Mouse (Mus musculus): ENCODE data around the gene Edf1. TPM values are rescaled to one million over a fixed set of nuclear protein-coding genes. Genes with fewer than 3 reads are reported as not detected.

The Edf1 gene
- polyA plus RNA-seq, 1 experiment from 2014 or later: 413 TPM

DNA sequence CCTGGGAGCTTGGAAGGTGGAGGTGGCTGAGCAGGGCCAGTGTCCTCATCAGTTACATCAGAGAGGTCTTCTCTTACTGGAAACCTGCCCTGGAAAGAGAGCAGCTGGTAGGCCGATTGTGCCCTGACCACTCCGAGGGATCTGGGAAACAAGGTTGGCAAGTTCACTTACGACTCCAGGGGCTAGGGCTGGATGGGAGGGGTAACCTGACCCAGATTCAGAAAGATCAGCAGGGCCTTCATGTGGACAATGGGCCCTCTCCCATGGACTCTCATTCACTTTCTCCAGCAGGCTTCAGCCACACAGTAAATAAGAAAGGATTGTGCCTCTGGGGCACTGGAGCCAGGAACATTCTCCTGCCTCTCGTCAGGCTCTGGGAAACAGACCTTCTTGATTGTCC, 27.2 kb downstream of the Edf1 start:
- H3K36me3 ChIP-seq (ENCODE audit: control insufficient read depth, insufficient read depth, low read length): peaks cover 20% of the 10 kb centered on the region
- H3K4me3 ChIP-seq (ENCODE audit: low read length): no peak overlapping the region
- ATAC-seq: no peak
- no peaks in the 10 kb centered on the region for H3K9me3 ChIP-seq (ENCODE audit: control insufficient read depth, low read length)
- H3K27me3 ChIP-seq (replicated peaks; ENCODE audit: control insufficient read depth, insufficient read depth, low read length): peaks cover 10% of the 10 kb centered on the region
- H3K4me1 ChIP-seq (ENCODE audit: control insufficient read depth, insufficient read depth, low read depth, low read length): peaks cover 28% of the 10 kb centered on the region
- no peak overlapping the region for H3K9ac ChIP-seq (ENCODE audit: low read depth, low read length)
- no peak overlapping the region for H3K4me2 ChIP-seq (ENCODE audit: low read length)
- 86% methylated on average over 4 of the region's 4 CpGs for WGBS
- H3K27ac ChIP-seq (ENCODE audit: low read depth, low read length): no peak overlapping the region

DNA sequence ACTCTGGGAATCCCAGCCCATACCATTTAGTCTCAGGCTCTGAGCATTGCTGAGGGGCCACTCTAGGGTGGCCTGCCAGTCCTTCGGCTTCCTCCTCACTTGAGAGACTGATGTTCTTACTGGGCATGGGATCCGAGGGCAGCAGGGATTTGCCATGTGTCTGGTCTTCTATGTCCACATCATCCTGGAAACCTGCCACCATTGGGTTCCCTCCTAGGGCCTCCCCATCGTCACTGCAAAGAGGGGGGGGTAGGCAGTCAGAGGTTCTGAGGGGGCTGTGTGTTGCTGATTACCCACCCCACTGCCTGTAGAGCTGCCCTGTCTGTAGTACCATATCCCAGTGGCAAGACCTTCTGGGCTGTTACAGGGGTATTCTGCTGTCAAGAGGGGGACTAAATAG, 28.0 kb downstream of the Edf1 start:
- Histone ChIP-seq H3K4me2 (ENCODE audit: low read length) (no peak overlapping the region), H3K27ac (ENCODE audit: low read depth, low read length) (no peak overlapping the region), H3K4me3 (ENCODE audit: low read length) (no peak overlapping the region), H3K27me3 (replicated peaks; ENCODE audit: control insufficient read depth, insufficient read depth, low read length) (peaks cover 3% of the 10 kb centered on the region), H3K36me3 (ENCODE audit: control insufficient read depth, insufficient read depth, low read length) (peaks cover 20% of the 10 kb centered on the region), H3K9me3 (ENCODE audit: control insufficient read depth, low read length) (no peaks in the 10 kb centered on the region), H3K4me1 (ENCODE audit: control insufficient read depth, insufficient read depth, low read depth, low read length) (peaks cover 20% of the 10 kb centered on the region), H3K9ac (ENCODE audit: low read depth, low read length) (no peak overlapping the region)
- ATAC-seq: no peak
- 88% methylated on average over 3 of the region's 3 CpGs for WGBS

DNA sequence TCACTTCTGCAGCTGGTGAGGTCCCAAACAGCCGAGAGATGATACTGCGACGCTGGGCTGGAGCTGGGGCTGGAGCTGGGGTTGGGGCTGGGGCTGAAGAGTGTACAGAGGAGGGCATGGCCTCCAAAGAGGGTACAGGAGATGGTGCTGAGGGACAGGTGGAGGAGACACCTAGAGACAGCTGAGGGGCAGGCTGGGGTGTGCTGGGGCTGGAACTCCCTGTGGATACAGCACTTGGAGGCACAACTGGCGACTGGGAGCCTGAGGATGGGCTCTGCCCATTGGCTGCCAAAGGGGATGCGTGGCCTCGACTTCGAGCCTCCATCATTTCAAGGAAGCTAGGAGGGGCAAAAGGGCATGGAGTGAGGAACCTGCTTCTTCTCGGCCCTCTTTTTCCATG, 29.6 kb downstream of the Edf1 start:
- Histone ChIP-seq H3K36me3 (ENCODE audit: control insufficient read depth, insufficient read depth, low read length) (peaks cover 30% of the 10 kb centered on the region), H3K9me3 (ENCODE audit: control insufficient read depth, low read length) (no peaks in the 10 kb centered on the region), H3K27me3 (replicated peaks; ENCODE audit: control insufficient read depth, insufficient read depth, low read length) (no peaks in the 10 kb centered on the region), H3K4me2 (ENCODE audit: low read length) (no peak overlapping the region), H3K4me3 (ENCODE audit: low read length) (no peak overlapping the region), H3K27ac (ENCODE audit: low read depth, low read length) (no peak overlapping the region), H3K4me1 (ENCODE audit: control insufficient read depth, insufficient read depth, low read depth, low read length) (peaks cover 6% of the 10 kb centered on the region), H3K9ac (ENCODE audit: low read depth, low read length) (no peak overlapping the region)
- WGBS: 94% methylated on average over 8 of the region's 8 CpGs
- ATAC-seq: no peak

DNA sequence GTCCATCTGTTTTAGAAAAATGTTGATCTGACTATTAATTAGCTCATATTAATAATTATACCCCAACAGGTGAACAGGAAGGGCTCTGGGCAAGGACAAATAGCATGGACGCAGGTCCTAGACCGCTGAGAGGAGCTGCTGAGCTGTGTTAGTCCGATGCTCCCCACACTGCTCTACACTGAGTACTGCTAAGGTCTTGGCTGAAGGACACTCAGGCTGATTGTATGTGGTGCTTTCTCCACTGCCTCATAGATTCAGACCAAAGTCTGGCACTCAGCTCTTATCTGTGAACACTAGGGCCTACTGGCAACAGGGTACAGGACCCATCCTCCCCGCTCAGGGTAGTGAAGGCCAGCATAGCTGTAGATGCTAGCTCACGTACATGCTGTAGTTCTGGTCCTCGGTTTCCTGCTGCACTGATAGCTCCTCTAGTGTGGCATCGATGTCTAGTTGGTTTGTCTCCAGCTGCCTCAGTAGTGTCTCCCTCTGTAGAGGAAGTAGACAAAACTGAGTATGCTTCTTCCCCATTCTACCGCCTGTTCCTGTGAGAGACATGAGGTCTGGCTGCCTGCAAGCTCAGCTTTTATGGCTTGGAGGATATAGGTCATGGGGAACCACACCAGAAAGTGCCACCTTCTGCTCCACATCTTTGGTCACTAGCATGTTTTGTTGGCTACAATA, 30.7 kb downstream of the Edf1 start:
- Histone ChIP-seq H3K27me3 (replicated peaks; ENCODE audit: control insufficient read depth, insufficient read depth, low read length) (no peaks in the 10 kb centered on the region), H3K36me3 (ENCODE audit: control insufficient read depth, insufficient read depth, low read length) (peaks cover 33% of the 10 kb centered on the region), H3K27ac (ENCODE audit: low read depth, low read length) (no peak overlapping the region), H3K9me3 (ENCODE audit: control insufficient read depth, low read length) (no peaks in the 10 kb centered on the region), H3K4me1 (ENCODE audit: control insufficient read depth, insufficient read depth, low read depth, low read length) (no peaks in the 10 kb centered on the region), H3K4me3 (ENCODE audit: low read length) (no peak overlapping the region), H3K4me2 (ENCODE audit: low read length) (no peak overlapping the region), H3K9ac (ENCODE audit: low read depth, low read length) (no peak overlapping the region)
- ATAC-seq: no peak
- WGBS: 97% methylated on average over 8 of the region's 8 CpGs

DNA sequence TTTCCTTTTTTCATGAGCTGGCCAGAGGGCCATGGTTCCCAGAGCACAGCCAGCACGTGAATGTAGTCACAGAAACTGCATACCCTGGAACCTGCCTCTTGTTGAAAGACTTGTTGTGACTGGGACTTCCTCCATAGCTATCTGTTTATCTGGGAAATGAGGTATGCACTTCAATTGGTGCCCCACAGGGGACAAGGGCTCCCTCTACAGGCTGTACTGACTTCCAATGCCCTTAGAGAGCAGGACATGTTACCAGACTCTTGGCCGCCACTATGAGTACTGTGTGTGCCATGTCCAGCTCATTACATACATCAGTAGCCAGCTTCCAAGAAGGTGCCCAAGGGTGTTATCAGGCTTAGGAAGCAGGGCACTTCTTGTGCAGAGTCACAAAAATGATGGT, 34.2 kb downstream of the Edf1 start:
- no peak for ATAC-seq
- 90% methylated on average over 2 of the region's 2 CpGs for WGBS
- Histone ChIP-seq H3K27ac (ENCODE audit: low read depth, low read length) (no peak overlapping the region), H3K4me3 (ENCODE audit: low read length) (no peak overlapping the region), H3K36me3 (ENCODE audit: control insufficient read depth, insufficient read depth, low read length) (peaks cover 41% of the 10 kb centered on the region), H3K4me2 (ENCODE audit: low read length) (no peak overlapping the region), H3K27me3 (replicated peaks; ENCODE audit: control insufficient read depth, insufficient read depth, low read length) (no peaks in the 10 kb centered on the region), H3K9ac (ENCODE audit: low read depth, low read length) (no peak overlapping the region), H3K9me3 (ENCODE audit: control insufficient read depth, low read length) (no peaks in the 10 kb centered on the region), H3K4me1 (ENCODE audit: control insufficient read depth, insufficient read depth, low read depth, low read length) (no peaks in the 10 kb centered on the region)

DNA sequence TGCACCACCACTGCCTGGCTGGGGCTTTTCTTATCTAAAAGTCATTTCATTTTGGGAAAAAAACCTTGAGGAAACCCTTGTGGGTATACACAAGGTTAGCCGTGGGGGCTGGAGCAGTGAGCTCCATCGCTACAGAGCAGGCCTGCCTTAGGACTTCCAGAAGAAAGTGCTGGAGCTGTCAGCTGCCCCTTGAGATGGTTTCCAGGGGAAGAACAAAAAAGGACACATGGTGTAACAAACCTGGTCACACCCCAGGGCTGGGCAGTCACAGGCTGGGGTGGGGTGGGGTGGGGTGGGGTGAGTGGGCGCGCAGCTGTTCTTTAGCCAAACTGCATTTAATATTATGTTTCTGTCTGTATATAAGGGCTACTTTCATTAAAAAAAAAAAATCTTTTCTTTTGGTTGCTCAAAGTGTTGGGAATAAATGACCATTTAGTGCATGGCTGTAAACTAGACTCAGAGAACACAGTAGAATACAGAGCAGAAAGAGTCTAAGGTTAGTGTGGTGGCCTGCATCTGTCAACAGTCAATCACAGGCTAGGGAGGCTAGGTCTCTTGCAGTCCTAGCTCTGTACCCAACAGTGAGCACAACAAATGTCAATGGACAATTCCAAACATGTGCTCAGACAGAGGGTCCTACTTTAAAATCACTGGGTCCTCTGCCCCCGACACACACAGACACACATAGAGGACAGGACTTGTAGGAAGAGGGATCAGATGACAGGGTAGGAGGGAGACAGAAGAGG, 39.3 kb downstream of the Edf1 start:
- Histone ChIP-seq H3K4me3 (ENCODE audit: low read length) (no peak overlapping the region), H3K9ac (ENCODE audit: low read depth, low read length) (no peak overlapping the region), H3K27ac (ENCODE audit: low read depth, low read length) (no peak overlapping the region), H3K9me3 (ENCODE audit: control insufficient read depth, low read length) (no peaks in the 10 kb centered on the region), H3K4me2 (ENCODE audit: low read length) (no peak overlapping the region), H3K36me3 (ENCODE audit: control insufficient read depth, insufficient read depth, low read length) (peaks cover 70% of the 10 kb centered on the region), H3K27me3 (replicated peaks; ENCODE audit: control insufficient read depth, insufficient read depth, low read length) (no peaks in the 10 kb centered on the region), H3K4me1 (ENCODE audit: control insufficient read depth, insufficient read depth, low read depth, low read length) (no peaks in the 10 kb centered on the region)
- no peak for ATAC-seq
- WGBS: 95% methylated on average over 5 of the region's 5 CpGs

DNA sequence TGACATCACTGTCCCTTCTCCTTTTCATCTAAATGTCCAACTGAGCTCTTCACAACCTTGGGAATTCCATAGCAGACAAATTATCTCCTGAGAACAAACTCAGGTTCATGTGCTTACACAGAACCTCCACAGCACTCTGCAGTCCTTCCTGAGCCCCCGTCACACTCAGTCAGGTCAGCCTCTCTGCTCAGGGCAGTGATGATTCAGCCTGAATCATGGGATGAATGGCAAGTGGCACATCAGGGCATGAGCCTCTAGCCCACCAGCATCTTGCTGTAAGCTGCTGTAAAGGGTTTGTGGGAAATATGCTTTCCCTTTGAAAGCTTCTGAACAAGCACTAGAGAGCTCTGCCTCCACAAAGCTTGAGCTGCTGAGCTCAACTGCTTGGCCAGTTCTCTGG, 41.1 kb downstream of the Edf1 start:
- no peak overlapping the region for H3K4me3 ChIP-seq (ENCODE audit: low read length)
- H3K27me3 ChIP-seq (replicated peaks; ENCODE audit: control insufficient read depth, insufficient read depth, low read length): no peaks in the 10 kb centered on the region
- ATAC-seq: no peak
- H3K9me3 ChIP-seq (ENCODE audit: control insufficient read depth, low read length): no peaks in the 10 kb centered on the region
- no peaks in the 10 kb centered on the region for H3K4me1 ChIP-seq (ENCODE audit: control insufficient read depth, insufficient read depth, low read depth, low read length)
- 100% methylated on average over 1 of the region's 1 CpGs for WGBS
- no peak overlapping the region for H3K4me2 ChIP-seq (ENCODE audit: low read length)
- peaks cover 60% of the 10 kb centered on the region for H3K36me3 ChIP-seq (ENCODE audit: control insufficient read depth, insufficient read depth, low read length)
- no peak overlapping the region for H3K27ac ChIP-seq (ENCODE audit: low read depth, low read length)
- no peak overlapping the region for H3K9ac ChIP-seq (ENCODE audit: low read depth, low read length)

DNA sequence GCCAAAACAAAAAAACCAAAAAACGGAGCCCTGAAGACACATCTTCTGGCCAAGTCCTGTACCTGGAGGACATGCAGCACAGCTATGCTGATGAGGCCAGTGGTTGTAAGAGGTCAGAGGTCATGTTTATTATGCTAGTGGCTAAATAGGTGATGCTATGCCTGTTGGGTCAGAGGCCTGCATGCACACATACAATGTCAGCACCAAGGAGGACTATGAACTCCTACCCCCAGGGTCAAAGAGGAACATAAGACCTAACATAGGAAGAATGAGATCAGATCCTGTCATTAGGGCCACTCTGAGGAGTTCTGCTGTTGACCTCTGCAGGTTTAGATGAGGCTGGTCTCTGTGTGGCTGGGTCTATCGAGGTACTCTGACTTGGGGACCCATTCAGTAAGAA, 42.4 kb downstream of the Edf1 start:
- H3K27me3 ChIP-seq (replicated peaks; ENCODE audit: control insufficient read depth, insufficient read depth, low read length): no peaks in the 10 kb centered on the region
- no peak for ATAC-seq
- H3K9ac ChIP-seq (ENCODE audit: low read depth, low read length): no peak overlapping the region
- H3K27ac ChIP-seq (ENCODE audit: low read depth, low read length): no peak overlapping the region
- no peaks in the 10 kb centered on the region for H3K9me3 ChIP-seq (ENCODE audit: control insufficient read depth, low read length)
- peaks cover 58% of the 10 kb centered on the region for H3K36me3 ChIP-seq (ENCODE audit: control insufficient read depth, insufficient read depth, low read length)
- 86% methylated on average over 2 of the region's 2 CpGs for WGBS
- no peak overlapping the region for H3K4me2 ChIP-seq (ENCODE audit: low read length)
- H3K4me1 ChIP-seq (ENCODE audit: control insufficient read depth, insufficient read depth, low read depth, low read length): no peaks in the 10 kb centered on the region
- no peak overlapping the region for H3K4me3 ChIP-seq (ENCODE audit: low read length)

DNA sequence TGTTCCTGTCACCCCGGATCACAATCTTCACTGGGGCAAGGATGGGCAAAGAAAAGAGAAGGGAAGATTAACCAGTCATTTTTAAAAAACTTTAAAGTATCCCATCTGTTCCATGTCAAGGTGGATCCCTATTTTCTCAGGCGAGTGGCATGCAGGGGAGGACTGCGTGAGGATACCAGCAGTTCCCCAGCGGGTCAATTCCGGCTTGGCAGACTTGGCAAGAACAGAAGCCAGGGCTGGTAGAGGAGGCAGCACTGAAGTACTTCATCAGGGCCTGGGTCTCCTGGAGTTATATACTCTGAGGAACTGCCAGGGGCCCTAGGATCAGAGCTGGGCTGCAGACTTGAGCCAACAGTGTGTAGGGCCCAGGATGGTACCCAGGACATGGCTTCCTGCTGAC, 44.9 kb downstream of the Edf1 start:
- no peak for ATAC-seq
- no peak overlapping the region for H3K4me3 ChIP-seq (ENCODE audit: low read length)
- no peak overlapping the region for H3K27ac ChIP-seq (ENCODE audit: low read depth, low read length)
- H3K4me2 ChIP-seq (ENCODE audit: low read length): no peak overlapping the region
- H3K27me3 ChIP-seq (replicated peaks; ENCODE audit: control insufficient read depth, insufficient read depth, low read length): no peaks in the 10 kb centered on the region
- no peak overlapping the region for H3K9ac ChIP-seq (ENCODE audit: low read depth, low read length)
- H3K36me3 ChIP-seq (ENCODE audit: control insufficient read depth, insufficient read depth, low read length): peaks cover 35% of the 10 kb centered on the region
- H3K4me1 ChIP-seq (ENCODE audit: control insufficient read depth, insufficient read depth, low read depth, low read length): peaks cover 16% of the 10 kb centered on the region
- no peaks in the 10 kb centered on the region for H3K9me3 ChIP-seq (ENCODE audit: control insufficient read depth, low read length)
- 91% methylated on average over 5 of the region's 5 CpGs for WGBS
